Mouse (Mus musculus) retina, adult 2 months (tissue): ENCODE measurements around the gene Nod2.
"Not testable (repeated sequence)": the region's sequence is repeated elsewhere in the genome, so short reads cannot be mapped to it uniquely, and the experiment has no call there.

Experiments used
- DNase-seq: peaks from one replicate; pipeline ENCODE4 v3.0.0-alpha.2; 2012; ENCODE audit warnings: low read depth, low spot score

Nod2 gene

GRCm38 (mm10) chr8:88631081-88631480 lies 16.0 kb upstream of the Nod2 start:
- DNase-seq, result no peak

DNA sequence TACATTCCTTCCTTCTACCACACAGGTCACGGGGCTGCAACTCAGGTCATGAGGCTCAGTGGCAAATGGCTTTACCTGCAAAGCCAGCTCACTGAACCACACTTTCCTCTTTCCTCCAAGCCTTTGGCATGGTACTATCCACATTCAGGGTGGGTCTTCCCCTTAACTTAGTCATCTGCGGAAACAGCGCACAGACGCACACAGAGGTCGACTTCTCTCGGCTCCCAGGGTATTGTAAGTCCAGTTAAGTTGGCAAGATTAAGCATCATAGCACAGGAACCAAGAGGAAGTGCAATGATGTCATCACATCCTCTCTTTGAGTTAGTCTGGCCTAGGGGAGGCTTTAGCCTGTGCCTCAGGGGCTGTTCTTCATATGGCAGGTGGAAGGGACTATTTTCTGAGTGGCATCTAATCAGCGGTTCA lies 13.8 kb upstream of the Nod2 start:
- no peak for DNase-seq

DNA sequence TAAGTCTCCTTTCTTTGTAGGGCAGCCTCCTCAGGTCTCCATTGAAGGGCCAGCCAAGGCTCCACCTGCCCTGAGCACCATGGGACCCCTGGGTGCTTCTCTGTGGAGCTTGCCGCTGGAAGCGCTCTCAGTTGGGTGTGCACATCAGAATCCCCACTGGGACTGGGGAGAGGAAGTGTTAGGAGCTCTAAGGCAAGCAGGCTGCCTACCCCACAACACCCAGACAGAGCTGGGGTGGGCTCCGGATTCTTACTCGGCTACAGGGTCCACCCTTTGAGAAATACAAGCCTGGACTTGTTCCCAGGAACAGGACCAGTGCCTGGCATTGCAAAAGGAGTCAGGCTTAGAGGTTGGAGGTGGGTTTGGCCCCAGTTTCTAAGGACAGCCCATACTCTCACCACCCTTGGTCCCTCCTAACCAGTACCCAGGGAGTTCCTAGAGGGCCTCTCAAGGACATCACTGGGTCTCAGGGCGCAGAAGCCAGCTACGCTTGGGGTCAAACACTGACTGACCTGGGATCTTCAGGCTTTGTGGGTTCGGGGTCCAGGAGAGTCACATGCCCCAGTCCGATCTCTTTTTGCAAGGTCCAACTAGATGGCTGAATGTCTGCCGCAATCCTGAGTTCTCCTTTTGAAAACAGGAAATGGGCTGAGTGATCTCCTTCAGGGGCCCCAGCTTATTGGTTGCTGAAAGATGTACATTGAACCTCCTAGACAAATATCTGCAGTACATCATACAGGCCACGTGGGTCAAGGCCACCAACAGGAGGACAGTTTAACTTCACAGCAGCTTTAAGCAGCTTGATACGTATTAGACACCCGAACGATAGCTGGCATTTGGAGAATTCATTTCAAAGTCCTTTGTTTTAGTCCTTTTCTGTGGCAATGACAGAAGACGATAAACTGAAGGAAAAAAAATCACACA lies 11.4 kb upstream of the Nod2 start, which contains the start of gene Snx20:
TSS of gene Snx20 (minus strand) at position 655 of the 924 bp plus-strand sequence.
- DNase-seq, result no peak

DNA sequence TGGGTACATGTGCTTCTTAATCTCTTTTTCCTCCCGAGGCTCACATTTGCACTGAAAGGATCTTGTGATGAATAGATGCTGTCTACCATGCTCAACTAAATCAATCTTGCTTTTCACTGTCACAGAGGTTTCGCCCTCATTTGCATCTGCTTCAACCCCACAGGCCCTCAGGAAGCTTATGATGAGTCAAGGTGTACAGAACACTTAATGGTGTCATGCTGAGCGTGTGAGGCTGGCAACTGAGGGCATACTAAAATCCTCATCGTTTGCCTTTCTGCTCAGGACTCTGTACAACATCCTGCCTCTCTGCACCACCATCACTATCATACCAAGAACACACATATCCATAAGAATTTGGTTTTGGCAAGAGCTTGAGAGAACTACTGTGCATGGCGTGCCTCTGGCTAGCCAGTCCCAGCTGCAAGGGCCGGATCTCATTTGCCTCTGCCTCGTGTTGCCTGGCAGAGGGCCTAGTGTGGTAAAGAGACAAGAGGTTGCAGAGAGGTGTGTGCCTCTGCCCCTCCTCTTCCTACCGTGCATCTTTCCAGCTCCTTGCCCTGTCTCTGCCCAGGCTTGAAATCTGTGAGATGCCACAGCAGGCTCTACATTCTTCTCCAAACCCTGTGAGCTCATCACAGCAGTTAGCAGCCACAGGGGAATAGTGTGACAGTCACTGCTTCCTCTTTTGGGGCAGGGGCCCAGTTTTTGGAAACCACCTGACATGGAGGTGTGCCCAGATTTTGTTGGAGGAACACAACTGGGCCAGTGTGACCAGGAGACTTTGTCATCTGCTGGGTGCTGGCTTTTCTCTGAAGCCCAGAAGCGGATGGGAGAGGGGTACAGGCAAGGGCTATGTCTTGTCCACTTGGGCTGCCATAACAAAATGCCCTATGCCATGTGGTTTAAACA lies 9.8 kb upstream of the Nod2 start:
- DNase-seq, result no peak

DNA sequence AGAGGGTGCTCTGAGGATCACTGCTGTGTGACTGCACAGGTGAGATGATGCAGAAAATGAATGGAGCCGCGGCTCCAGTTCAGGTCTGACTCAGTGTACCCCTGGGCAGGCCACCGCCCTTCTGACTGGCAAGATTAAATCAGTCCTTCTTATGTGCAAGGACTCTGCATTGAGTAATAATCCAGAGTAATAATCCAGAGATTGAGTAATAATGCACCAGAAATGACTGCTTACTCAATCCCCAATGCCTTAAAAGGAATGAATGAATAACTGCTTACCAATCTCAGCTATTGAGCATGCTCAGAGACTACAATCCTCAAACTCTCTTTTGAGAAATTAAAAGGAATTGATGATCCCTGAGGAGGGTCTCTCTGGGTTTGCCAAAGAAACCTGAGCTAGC lies 8.2 kb upstream of the Nod2 start:
- DNase-seq, result no peak

DNA sequence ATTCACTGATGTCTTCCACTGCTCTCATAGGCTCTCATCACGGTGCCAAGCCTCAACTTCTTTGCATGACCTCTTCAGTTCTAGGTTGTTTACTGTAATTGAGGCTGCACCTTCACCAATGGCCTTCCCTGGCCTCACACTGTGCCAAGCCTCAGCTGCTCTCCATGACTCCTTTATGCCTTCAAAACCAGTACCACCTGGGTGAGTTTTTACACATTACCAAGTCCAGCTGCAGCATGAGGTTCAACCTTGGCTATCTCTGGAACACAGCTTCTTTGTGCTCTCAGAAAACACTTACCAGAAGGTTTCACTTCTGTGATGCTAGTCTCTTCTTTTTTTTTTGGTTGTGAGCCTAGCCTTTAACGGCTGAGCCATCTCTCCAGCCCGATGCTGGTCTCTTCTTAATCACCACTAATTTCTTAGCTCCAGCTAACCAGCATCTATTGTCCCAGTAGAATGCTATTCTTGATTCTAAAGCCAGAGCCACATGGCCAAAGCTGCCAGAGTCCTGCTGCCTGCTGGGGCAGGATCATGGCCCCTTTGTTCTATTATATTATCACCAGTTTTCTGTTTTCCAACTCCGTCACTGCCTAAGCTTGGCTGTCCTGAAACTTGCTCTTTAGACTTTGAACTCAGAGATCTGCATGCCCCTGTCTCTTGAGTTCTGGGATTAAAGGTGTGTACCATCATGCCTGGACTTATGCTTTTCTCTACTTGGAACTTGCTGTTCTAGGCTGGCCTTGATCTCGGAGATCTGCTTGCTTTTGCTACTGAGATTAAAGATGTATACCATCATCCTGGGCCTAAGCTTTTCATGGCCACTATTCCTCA lies 4.2 kb upstream of the Nod2 start:
- no peak for DNase-seq

DNA sequence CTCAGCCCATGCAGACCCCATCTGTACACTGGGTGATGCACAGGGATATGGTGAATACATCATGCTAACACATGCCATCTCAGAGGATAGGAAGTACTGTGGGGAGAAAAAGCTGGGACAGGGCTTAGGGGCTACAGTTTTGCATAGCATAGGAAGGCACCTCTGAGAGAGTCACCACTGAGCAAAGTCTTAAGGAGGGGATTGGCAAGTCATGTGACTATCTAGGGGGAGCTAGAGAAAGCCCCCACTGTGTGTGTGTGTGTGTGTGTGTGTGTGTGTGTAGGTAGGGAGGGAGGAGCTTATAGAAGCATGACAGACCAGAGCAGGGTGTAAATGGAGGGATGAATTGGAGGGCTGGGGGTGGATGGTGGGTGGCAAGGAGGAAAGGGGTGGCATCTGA lies 1.2 kb downstream of the Nod2 start:
- no peak for DNase-seq

GRCm38 (mm10) chr8:88650016-88650708 lies 3.0 kb downstream of the Nod2 start:
- no peak for DNase-seq

DNA sequence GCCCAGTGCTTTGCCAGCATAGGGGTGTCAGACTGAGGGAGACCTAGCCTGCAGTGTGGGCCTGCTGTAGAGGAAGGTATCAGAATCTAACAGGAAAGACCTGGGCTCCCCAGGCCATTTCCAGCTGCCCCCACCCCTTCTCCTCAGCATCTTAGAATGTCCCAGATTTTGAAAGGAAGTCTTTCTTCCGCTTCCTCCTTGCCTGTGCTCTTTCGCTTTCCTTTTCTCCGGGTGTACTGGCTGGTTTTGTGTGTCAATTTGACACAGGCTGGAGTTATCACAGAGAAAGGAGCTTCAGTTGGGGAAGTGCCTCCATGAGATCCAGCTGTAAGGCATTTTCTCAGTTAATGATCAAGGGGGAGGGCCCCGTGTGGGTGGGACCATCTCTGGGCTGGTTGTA lies 4.0 kb downstream of the Nod2 start:
- DNase-seq, result not testable (repeated sequence)

DNA sequence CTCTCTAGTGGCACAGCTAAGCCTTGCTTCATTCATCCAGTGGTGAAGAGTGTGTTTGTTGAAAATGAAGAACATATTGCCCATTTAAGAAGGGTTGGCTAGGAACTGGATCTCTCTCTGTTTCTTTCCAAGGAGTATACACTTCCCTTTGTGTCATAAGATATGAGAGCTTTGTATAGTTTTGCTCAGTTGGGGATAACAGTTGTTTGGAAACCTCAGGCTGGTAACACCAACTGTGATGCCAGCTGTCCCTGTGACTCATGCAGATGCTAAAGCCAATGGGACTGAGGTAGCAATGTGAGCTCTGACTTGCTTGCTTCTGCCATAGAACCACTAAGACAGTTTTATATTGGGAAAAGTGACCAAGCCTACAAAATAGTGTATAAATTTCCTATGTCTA lies 8.2 kb downstream of the Nod2 start:
- DNase-seq, result no peak

GRCm38 (mm10) chr8:88659873-88660272 lies 12.8 kb downstream of the Nod2 start:
- DNase-seq, result no peak

- DNase-seq, result no peak
Measured at GRCm38 (mm10) chr8:88662401-88662821, 15.3 kb downstream of the Nod2 start.

DNA sequence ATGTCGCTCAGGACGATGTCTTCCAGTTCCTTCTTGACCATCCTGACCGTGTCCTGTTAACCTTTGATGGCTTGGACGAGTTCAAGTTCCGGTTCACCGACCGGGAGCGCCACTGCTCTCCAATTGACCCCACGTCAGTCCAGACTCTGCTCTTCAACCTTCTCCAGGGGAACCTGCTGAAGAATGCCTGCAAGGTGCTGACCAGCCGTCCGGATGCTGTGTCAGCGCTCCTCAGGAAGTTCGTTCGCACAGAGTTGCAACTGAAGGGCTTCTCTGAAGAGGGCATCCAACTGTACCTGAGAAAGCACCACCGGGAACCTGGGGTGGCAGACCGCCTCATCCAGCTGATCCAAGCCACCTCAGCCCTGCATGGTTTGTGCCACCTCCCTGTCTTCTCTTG lies 17.0 kb downstream of the Nod2 start:
- no peak for DNase-seq

- DNase-seq, result no peak
Measured at GRCm38 (mm10) chr8:88664947-88665346, 17.8 kb downstream of the Nod2 start.

GRCm38 (mm10) chr8:88666435-88666834 lies 19.3 kb downstream of the Nod2 start:
- no peak for DNase-seq

- no peak for DNase-seq
Measured at GRCm38 (mm10) chr8:88668400-88669086, 21.4 kb downstream of the Nod2 start.

- DNase-seq, result no peak
Measured at GRCm38 (mm10) chr8:88670782-88671181, 23.7 kb downstream of the Nod2 start.

DNA sequence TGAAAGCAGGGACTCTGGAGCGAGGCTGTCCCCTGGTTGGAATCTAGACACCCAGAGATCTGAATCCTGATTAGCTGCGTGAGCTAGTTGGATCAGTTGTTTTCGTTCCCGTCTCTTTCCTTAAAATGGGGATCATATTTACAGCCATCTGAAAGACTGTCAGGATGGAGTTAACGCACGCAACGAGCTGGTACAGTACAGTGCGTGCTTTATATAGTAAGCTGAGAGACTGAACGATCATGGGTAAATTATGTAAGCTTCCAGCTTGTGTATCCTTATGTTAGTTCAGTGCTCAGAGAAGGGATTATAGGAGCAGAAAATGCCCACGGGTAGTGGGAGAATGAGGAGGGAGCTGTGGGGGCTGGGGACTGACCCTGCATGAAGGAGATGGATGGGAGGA lies 24.5 kb downstream of the Nod2 start:
- DNase-seq, result no peak

- no peak for DNase-seq
Measured at GRCm38 (mm10) chr8:88673859-88674258, 26.7 kb downstream of the Nod2 start.
